14 mouse cellular contexts compared by ENCODE assay signal in genomic region chr8:88580785-88581184, GRCm38 (mm10). TPM values are rescaled to one million over a fixed set of nuclear protein-coding genes. Genes with fewer than 3 reads are reported as not detected.
"Had no signal": no experiment of that assay in that cellular context is flagged by ENCODE, and none has a peak within 500 bp of the region (broad histone marks: within the 10 kb centered on the region; RNA-seq: fewer than 3 reads in every experiment).

No protein-coding gene starts in this region.

- H3K36me3 ChIP-seq: liver, embryonic 12.5 days; lung, embryonic 15.5 days had no signal

- H3K4me2 ChIP-seq: limb, embryonic 15.5 days; liver, embryonic 12.5 days; lung, embryonic 15.5 days; midbrain, embryonic 13.5 days had no signal

- H3K27me3 ChIP-seq: limb, embryonic 15.5 days; lung, embryonic 15.5 days; midbrain, embryonic 13.5 days had no signal

- H3K27ac ChIP-seq: layer of hippocampus, adult 2 months; liver, embryonic 12.5 days; macrophage; midbrain, embryonic 13.5 days had no signal

- H3K9ac ChIP-seq: limb, embryonic 15.5 days; liver, embryonic 12.5 days; lung, embryonic 15.5 days; midbrain, embryonic 13.5 days had no signal

- ATAC-seq: inflammation-experienced regulatory T-cells, adult 6 months; intestine, postnatal 0 days; liver, embryonic 12.5 days; midbrain, embryonic 13.5 days had no signal

- H3K9me3 ChIP-seq: limb, embryonic 15.5 days; liver, embryonic 12.5 days; lung, embryonic 15.5 days; midbrain, embryonic 13.5 days had no signal

- DNase-seq: kidney, adult 8-10 months; kidney, postnatal 4 days; lung, postnatal 14 days; right cerebral cortex, adult 18-20 months; thymus, adult 18-20 months; thymus, postnatal 14 days had no signal

- H3K4me3 ChIP-seq: layer of hippocampus, adult 2 months; limb, embryonic 15.5 days; liver, embryonic 12.5 days; lung, embryonic 15.5 days; midbrain, embryonic 13.5 days had no signal

RNA-seq across cellular contexts. Expression of gene Nkd1, which starts 59.6 kb away (rescaled TPM):
- polyA plus RNA-seq: inflammation-experienced regulatory T-cells, adult 6 months; macrophage had no signal
